Mouse (Mus musculus) naive thymus-derived CD4-positive, alpha-beta T cell, adult 2 months (primary cell): ENCODE measurements around the gene Cep131.

Source experiments
- DNase-seq: peaks from one replicate; pipeline ENCODE4 v3.0.0-alpha.2; 2011; ENCODE audit warnings: low read depth

The Cep131 gene

DNA sequence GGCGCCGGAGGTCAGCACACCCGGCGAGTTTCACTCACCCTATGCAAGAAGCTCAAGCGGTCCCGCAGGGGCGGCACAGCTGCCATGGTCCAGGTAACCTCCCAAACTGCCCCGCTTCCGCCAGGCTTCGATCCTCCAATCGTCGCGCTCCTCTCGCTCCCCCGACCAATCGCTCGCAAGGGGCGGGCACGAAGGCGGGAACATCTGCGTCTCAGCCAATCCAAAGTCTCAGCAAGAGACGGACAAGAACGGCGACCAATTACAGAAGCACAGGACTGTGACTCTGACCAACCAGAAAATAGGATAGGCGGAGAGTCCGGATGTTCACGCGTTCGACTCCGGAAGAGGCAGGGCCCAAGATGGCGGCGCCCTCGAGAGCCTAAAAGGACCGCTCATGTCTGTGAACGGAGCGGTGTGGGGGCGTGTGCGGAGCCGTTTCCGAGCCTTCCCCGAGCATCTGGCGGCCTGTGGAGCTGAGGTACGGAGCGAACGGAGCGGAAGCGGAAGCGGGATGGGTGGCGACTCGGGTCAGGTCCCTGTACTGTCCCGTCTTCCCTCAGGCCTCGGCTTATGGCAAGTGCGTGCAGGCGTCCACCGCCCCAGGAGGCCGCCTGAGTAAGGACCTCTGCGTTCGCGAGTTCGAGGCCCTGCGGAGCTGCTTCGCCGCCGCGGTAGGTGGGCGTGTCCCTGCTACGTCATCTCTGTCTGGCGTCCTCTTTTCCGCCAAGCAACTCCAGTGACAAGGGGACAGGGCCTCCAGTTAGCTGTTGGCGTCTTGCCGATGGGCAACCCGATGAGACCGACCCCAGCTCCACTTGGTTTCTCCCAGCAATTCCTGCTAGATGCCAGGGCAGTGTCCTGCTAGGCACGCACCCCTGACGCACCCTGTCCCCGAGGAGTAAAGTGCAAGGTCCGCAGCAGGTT, 12.2 kb upstream of the Cep131 start, which contains the start of the genes Tepsin and Ndufaf8:
Gene Tepsin, minus strand, starts transcription at position 144 of the 924 bp plus-strand sequence.
Gene Ndufaf8, plus strand, starts transcription at position 341 of the 924 bp plus-strand sequence.
- peak; percentile 100 for DNase-seq

GRCm38 (mm10) chr11:120092817-120093591, 6.4 kb upstream of the Cep131 start:
- no peak for DNase-seq

- DNase-seq = no peak
Observed at GRCm38 (mm10) chr11:120090661-120091060, 4.0 kb upstream of the Cep131 start.

GRCm38 (mm10) chr11:120085891-120086627, 568 bp downstream of the Cep131 start:
- no peak for DNase-seq

GRCm38 (mm10) chr11:120080282-120080681, 6.3 kb downstream of the Cep131 start:
- no peak for DNase-seq

GRCm38 (mm10) chr11:120076191-120076590, 10.4 kb downstream of the Cep131 start:
- no peak for DNase-seq

DNA sequence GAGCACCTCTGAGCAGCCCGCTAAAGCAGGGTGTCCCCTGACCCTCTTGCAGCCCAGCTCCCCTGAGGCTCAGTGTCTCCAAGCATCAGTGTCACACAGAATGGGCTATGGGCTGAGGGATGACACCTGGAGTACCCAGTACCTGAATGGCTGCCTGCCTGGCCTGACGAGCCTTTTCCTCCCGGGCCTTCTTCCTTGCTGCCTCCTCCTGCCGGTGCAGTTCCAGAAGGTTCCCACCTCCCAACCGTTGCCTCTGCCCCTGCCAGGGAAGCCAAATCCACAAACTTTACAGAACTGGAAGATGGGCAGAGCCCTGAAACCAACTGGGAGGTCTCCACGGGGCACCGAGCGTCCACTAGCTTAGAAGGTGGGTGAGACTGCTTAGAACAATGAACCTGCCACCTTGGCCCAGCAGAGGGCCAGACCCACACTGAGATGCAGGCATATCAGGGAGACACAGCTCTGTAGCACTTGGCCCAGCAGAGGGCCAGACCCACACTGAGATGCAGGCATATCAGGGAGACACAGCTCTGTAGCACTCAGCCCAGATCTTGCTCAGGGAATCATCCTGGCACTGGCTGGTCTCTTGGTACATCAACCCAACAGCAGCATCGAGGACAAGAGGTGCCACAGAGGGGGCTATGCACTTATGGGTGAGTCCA, 13.5 kb downstream of the Cep131 start:
- no peak for DNase-seq

DNA sequence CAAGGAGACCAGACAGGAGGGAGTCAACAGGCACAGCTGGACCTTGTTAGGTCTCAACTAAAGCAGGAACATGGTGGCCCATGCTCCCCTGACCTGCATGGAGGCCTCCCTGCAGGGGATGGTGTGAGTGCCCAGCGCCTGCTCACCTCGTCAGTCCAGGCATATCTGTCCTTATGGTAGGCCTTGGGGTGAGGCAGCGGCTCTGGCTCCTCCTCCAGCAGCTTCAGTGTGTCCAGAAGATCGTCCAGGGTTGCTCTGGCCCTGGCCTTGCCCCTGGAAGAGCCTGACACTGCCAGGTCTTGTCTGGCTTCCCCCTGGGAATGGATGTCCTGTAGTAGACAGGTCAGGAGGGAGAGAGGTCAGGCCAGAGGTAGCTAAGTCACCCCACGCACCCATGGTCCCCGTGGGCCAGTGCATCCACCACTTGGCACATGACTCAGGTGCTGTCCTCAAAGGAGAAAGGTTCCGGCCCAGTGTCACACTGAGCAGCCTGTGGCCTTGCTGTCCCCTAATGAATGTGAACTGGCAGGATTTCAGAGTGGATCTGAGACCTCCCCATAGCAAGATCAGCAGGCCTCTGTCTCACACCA, 14.8 kb downstream of the Cep131 start:
- no peak for DNase-seq

DNA sequence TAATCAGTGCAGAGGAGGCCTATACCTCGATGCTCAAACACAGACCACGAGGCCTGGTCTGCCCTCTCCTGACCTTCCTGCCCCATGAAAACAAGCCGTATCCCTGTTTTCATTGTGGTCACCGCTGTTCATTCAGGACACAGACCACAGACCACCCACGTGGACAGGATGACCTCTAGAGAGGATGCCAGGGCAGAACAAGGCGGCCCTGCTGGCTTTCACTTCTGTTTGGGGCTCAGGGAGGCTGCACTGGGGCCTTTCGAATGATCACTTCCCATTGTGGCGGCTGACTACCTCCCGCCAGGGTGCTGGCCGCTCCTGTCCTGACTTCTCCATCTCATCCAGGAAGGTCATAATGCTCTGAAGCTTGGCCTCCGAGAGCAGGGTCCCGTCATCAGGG, 15.6 kb downstream of the Cep131 start:
- DNase-seq = no peak

GRCm38 (mm10) chr11:120070286-120070930, 16.2 kb downstream of the Cep131 start:
- no peak for DNase-seq

DNA sequence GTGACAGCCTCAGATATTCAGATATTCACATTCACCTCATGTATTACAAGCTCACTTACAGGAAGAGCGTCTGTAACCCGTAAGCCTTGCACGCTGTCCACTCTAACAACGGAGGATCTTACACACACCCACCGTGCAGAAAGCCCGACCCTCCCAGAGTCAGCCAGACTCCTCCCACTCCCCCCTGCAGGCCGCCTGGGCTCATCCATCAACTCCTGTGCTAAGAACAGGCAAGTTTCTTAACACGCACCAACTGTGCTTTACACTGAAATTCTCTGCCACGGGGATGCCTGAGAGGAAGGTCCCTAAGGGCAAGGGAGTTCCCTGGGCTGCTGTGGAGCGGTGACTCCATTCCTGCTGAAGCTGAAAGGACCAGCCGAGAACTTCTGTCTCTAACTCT, 17.4 kb downstream of the Cep131 start:
- no peak for DNase-seq

DNA sequence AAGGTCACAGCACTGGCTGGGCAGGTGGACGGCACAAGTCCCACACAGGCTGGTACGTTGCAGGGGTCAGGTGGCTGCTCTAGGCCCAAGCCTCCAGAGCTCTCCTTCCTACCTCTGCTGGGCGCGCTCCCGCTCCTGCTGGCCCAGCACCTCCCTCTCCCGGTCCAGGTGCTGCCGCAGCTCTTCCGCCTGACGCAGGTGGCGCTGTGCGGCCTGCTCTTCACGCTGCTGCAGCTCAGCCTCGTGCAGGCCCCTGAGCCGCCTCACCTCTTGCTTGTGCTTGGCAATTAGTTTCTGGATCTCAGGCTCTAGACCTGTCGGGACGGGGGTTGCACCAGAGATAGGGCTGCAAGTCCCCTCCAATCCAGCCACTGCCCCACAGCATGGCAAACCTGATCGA, 18.8 kb downstream of the Cep131 start:
- no peak for DNase-seq

GRCm38 (mm10) chr11:120065291-120065690, 21.3 kb downstream of the Cep131 start:
- peak; percentile 46 for DNase-seq

GRCm38 (mm10) chr11:120064668-120065040, 22.0 kb downstream of the Cep131 start:
- no peak for DNase-seq

- DNase-seq = no peak
Observed at GRCm38 (mm10) chr11:120064006-120064667, 22.5 kb downstream of the Cep131 start.

DNA sequence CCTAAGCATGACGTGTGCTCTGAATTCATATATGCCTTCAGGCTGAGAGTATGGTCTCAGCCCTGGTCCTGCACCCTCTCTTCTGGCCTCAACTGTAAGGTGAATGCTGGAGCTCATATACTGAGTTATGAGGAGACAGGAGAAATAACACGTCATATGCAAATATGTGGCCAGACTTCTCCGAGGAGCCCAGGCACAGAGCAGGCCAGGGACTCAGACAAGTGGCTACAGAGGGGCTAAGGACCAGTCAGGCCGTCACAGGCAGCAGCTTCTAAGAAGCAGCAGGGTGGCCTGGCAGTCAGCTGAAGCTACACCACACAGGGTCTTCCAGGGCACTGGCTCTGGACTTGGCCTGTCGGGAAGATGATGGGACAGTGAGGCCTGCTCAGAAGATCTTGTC, 23.3 kb downstream of the Cep131 start:
- DNase-seq = no peak

- no peak for DNase-seq
Observed at GRCm38 (mm10) chr11:120060634-120061033, 26.0 kb downstream of the Cep131 start.

DNA sequence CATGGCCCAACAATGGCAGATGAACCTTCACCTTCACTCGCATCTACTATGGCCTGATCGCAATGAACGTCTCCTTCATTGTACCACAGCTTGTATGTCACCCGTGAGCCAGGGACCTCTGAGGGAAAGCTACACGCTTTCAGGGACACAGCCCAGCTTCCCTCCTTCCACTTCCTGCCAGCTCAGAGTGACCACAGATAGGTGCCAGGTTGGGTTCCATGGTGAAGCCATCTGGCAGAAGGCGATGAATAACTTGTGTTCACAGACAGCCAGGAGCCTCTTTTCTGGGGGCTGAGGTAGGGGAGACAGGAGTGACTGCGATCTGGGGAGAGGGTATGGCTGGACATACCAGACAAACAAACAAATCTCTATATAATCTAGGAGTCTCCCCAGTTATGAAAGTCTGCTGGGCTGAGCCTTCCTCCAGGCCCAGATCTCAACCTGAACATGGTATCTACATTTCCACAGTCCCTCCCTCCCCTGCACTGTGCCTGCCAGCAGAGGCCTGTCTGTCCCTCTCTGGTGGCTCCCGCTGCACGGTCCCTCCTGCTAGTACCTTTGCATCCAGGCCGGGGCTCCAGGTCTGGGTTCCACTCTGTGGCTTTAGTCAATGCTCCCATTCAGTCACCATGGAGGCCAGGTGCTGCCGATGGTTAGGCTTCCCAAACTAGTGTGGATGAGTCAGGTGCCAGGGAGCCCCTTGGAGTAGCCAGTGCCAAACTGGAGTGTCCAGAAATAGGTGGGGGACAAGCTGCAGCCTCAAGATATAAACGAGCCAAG, 30.5 kb downstream of the Cep131 start:
- no peak for DNase-seq

DNA sequence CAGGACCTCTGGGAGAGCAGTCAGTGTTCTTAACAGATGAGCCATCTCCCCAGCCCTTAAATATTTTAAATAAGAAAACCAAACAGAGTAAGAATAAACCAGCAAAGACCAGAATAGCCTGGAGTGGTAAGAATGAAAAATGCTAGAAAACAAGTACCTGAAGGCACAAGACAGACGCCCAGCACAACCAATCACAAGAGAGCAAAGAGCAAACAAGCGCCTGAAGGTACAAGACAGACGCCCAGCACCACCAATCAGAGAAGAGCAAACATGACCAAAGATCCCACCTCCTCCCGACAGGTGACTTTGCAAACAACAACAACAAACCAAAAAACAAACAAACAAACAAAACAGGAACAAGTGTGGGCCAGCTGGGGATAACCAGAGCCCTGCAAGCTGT, 32.8 kb downstream of the Cep131 start:
- no peak for DNase-seq
